Mouse (Mus musculus) cerebellum, adult 2 months (tissue): Measurements from ENCODE around the gene 4930469K13Rik. TPM values are rescaled to one million over a fixed set of nuclear protein-coding genes. Genes with fewer than 3 reads are reported as not detected.

ENCODE experiments used
- DNase-seq, 2 experiments: peaks; one replicate each; pipeline ENCODE4 v3.0.0; 2021
- H3K27ac ChIP-seq: fragments of 200-500 bp; 2 replicates; pipeline ENCODE4 v1.5.1; 2012; ENCODE audit warnings: low read length, control low read depth, inconsistent platforms; ENCODE audit not compliant: insufficient read depth
- H3K27me3 ChIP-seq: fragments of 200-500 bp; 2 replicates; pipeline ENCODE4 v1.6.1; 2012; ENCODE audit warnings: inconsistent platforms, mild to moderate bottlenecking, low read length, moderate library complexity; ENCODE audit not compliant: control insufficient read depth, insufficient read depth
- H3K4me1 ChIP-seq: fragments of 200-500 bp; 2 replicates; pipeline ENCODE4 v1.6.1; 2011; ENCODE audit warnings: low read length; ENCODE audit not compliant: control insufficient read depth, insufficient read depth
- H3K4me3 ChIP-seq: fragments of 200-500 bp; replicated peaks from 2 replicates; pipeline ENCODE3; 2011; ENCODE audit warnings: mild to moderate bottlenecking, low read depth, low read length, control low read depth; ENCODE audit not compliant: insufficient read depth
- CTCF ChIP-seq: fragments of 200-500 bp; IDR thresholded peaks from 2 replicates; pipeline ENCODE4 v1.5.1; 2011; ENCODE audit warnings: low read depth, mild to moderate bottlenecking, control low read depth, low read length, moderate library complexity, borderline replicate concordance; ENCODE audit not compliant: insufficient read depth
- POLR2A ChIP-seq: fragments of 200-500 bp; IDR thresholded peaks from 2 replicates; pipeline ENCODE4 v1.6.1; 2011; ENCODE audit warnings: low read length, control low read depth, borderline replicate concordance; ENCODE audit not compliant: insufficient read depth
- WGBS: fragments of 180-500 bp; shearing (Covaris S2); methylation state at CpG from one replicate; pipeline ENCODE4 v1.1.7; 2018; 5-methylcytosine and 5-hydroxymethylcytosine counted together
- polyA plus RNA-seq: library from polyadenylated mRNA; depleted of rRNA; stranded (reverse); fragments of >200 nt; gene quantifications from 2 replicates; pipeline ENCODE4 v1.2.3, GENCODE M21; 2012

Gene 4930469K13Rik
- polyA plus RNA-seq, 1 experiment = not detected

DNA sequence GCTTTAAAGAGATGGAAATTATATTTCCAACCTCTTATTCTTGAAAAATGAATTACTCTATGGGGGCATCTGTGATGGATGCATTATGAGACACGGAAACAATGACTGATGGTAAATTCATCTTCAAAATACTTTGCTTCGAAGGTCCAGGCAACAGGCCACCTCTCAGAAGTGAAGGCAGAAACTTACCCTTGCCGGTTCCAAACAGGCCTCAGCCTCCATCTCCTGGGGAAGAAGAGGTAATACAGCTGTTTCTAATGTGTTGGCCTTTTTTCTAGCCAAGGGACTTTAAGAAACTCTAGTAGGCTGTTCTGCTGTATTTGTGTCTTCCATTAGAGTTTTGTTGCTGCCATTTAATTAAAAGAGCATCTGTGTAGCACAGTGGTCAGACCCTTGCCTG is 11.3 kb downstream of the 4930469K13Rik start:
- no peaks in the 10 kb centered on the region for H3K4me1 ChIP-seq
- WGBS = 73% methylated on average over 3 of the region's 3 CpGs
- H3K27me3 ChIP-seq = no peaks in the 10 kb centered on the region
- H3K27ac ChIP-seq = no peak overlapping the region
- TF ChIP-seq CTCF = no peak
- no peak for TF ChIP-seq POLR2A
- H3K4me3 ChIP-seq = no peak overlapping the region
- DNase-seq = no peak

DNA sequence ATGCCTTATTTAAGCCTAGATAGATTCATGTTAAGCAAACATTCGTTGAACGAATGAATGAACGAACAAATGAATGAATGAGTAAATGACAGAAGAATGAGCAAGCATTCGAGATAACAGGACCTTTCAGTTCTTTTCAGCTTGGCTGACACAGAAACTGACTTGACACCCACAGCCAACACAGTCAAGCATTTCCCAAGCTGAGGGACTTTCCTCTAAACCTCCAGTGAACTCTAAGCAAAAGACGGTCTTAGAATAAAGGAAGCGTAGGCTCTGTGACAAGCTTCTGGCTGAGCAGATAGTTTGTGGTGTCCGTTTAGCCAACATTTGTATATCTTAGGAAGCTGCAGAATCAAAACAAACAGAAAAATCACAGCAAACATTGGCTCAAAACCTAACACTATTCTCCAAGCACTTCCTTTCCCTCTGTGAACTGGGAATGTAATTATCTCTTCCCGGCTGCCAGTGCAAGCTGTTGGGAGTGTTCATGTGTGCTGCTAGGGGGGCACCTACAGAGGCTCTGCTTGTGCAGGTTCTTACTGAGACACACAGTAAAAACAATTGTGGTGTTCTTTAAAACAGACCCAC is 12.1 kb downstream of the 4930469K13Rik start:
- Histone ChIP-seq H3K27ac (no peak overlapping the region), H3K4me1 (no peaks in the 10 kb centered on the region), H3K4me3 (no peak overlapping the region), H3K27me3 (no peaks in the 10 kb centered on the region)
- WGBS = 80% methylated on average over 8 of the region's 8 CpGs
- no peak for DNase-seq
- TF ChIP-seq POLR2A (no peak), CTCF (no peak)

DNA sequence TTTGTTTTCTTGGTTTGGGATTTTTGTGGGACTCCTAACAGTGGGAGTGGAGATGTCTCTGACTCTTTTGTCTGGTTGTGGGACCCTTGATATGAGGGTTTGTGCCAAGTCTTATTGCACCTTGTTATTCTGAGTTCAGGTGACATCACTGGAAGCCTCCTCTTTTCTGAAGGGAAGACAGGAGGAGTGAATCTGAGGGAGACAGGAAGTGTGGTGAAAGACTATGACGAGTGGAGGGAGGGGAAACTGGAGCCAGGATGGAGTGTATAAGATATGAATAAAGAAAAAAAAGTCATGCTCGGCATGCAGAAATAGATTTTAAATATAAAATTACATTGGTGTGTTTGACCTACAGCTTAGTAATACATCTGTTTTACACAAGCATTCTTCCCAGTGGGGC is 13.7 kb downstream of the 4930469K13Rik start:
- H3K4me3 ChIP-seq = no peak overlapping the region
- no peak for DNase-seq
- TF ChIP-seq POLR2A (no peak), CTCF (no peak)
- 79% methylated on average over 2 of the region's 2 CpGs for WGBS
- no peak overlapping the region for H3K27ac ChIP-seq
- no peaks in the 10 kb centered on the region for H3K4me1 ChIP-seq
- no peaks in the 10 kb centered on the region for H3K27me3 ChIP-seq

DNA sequence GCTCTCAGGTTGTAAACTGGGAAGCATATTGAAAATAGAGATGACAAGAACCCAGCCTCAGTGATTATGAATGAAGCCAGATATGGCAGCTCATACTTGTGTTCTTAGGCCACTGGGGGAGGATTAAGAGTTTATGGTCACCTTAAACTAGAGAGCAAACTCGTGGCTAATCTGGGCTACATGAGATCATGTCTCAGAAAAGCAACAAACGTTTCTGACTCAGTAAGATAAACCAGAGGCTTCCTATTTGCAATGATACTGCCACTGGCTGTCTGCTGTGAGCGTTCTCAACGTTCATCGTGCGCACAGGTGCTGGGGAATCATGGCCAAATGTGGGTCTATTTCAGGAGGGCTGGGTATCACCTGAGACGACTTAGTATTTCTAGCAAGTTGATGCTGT is 14.6 kb downstream of the 4930469K13Rik start:
- TF ChIP-seq CTCF (no peak), POLR2A (no peak)
- no peaks in the 10 kb centered on the region for H3K27me3 ChIP-seq
- no peak for DNase-seq
- WGBS = 83% methylated on average over 7 of the region's 7 CpGs
- H3K4me3 ChIP-seq = no peak overlapping the region
- no peaks in the 10 kb centered on the region for H3K4me1 ChIP-seq
- no peak overlapping the region for H3K27ac ChIP-seq

DNA sequence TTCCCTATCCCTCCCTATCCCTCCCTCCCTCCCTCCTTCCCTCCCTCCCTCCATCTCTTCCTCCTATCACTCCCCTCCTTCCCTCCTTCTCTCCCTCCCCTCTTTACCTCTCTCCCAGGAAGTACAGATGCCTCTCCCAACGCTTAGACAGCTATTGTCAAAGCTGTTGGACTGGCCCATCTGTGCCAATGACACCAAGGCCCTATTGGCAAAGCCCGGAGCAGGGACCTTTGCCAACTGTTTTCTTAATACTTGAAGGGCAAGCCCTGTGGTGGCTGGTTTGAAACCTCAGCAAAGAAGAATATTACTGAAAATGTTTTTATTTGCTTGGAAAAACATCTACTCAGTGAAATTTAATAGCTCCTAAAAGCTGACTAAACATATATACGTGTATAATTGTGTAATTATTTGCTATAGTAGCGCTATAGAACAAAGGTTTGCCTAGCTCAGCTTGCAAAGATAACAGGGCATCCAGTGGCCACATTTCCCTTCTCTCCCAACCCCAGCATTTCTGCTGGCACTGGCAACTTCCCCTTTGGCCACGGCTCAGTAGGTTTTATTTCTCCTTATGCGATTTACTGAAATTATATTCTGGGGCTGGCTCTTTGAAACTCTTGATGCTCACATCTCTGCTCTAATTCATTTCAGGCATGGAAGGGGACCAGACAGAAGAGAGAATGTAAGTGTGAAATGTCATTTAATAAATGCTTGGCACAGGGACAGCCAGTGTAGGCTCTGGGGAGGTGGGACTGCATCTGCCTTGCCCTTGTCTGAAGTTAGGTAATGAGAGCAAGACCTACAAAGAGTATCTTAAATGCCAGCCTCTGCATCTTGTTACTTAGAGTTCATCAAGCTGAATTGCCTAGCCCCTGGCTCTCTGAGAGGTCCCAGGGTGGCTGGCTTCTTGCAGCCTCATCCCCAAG is 18.6 kb downstream of the 4930469K13Rik start:
- TF ChIP-seq CTCF (no peak), POLR2A (no peak)
- no peaks in the 10 kb centered on the region for H3K27me3 ChIP-seq
- H3K4me3 ChIP-seq = no peak overlapping the region
- no peaks in the 10 kb centered on the region for H3K4me1 ChIP-seq
- peak in 1 of 2 experiments; percentile 7 for DNase-seq
- H3K27ac ChIP-seq = no peak overlapping the region
- WGBS = 27% methylated on average over 6 of the region's 6 CpGs

DNA sequence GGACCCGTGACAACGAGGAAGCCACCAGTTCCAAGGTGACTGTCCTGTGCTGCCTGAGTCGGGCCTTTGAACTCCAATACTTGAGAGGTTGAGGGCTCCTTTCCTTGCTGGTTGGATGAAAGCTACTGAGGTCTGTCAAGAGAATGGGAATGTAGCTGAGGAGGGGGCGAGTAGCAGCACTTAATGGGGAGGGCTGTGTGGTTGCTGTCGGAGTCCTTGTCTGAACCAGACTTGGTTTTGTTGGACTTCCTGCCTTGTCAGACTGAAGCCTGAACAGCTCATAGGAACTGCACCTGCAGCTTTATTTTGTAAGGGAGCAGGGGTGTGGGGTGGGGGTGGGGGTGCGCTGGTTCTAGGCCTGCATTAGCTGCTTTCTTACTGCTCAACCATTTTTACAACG is 19.8 kb downstream of the 4930469K13Rik start:
- no peak for DNase-seq
- H3K4me3 ChIP-seq = no peak overlapping the region
- TF ChIP-seq POLR2A (no peak), CTCF (no peak)
- no peaks in the 10 kb centered on the region for H3K27me3 ChIP-seq
- H3K4me1 ChIP-seq = no peaks in the 10 kb centered on the region
- WGBS = 94% methylated on average over 7 of the region's 7 CpGs
- no peak overlapping the region for H3K27ac ChIP-seq

DNA sequence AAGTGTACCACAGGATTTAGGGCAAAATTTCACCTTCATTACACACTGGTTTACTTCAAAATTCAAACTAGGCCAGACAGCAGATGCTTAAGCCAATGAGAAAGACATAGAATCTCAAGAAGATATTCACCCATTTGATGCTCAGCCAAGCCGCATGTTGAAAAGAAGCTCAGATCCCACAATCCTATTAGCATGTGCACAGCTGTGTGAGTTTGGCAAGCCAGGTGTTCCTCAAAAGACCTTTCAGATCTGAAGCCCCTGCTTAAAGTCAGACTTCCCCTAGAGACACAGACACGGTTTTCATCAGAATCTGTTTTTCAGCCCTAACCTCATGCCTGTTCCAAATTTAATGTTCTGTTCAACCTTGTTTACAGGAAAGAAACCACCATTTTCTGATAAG is 20.5 kb downstream of the 4930469K13Rik start:
- TF ChIP-seq POLR2A = no peak
- no peak for TF ChIP-seq CTCF
- H3K27me3 ChIP-seq = no peaks in the 10 kb centered on the region
- WGBS = 77% methylated on average over 2 of the region's 2 CpGs
- DNase-seq = no peak
- H3K4me3 ChIP-seq = no peak overlapping the region
- H3K4me1 ChIP-seq = no peaks in the 10 kb centered on the region
- H3K27ac ChIP-seq = no peak overlapping the region

DNA sequence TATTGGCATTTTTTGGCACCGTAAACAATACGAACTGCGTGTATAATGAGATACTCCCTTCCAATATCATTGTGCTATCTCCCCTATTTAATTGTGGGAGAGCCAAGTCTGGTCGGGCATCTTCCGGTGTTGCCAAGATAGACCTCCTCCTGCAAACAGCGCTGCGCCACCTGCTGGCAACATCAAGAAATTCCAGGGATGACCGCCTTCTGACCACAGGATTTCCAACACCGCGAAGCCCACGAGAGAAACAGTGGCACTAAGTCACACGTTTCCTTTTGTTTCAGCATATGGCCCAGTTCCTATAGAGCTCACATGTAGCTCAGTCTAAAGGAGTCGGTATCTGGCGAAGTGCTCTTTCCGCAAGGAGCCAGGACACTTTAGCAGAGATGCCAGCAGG is 24.6 kb downstream of the 4930469K13Rik start:
- no peaks in the 10 kb centered on the region for H3K27me3 ChIP-seq
- no peaks in the 10 kb centered on the region for H3K4me1 ChIP-seq
- H3K4me3 ChIP-seq = no peak overlapping the region
- DNase-seq = peak; percentile 41 to 48
- no peak overlapping the region for H3K27ac ChIP-seq
- TF ChIP-seq CTCF (peak; percentile 73), POLR2A (no peak)
- WGBS = 18% methylated on average over 15 of the region's 15 CpGs
